Mouse (Mus musculus): Measurements from ENCODE around the gene Rassf6. TPM values are rescaled to one million over a fixed set of nuclear protein-coding genes. Genes with fewer than 3 reads are reported as not detected.
"Not testable (repeated sequence)": the region's sequence is repeated elsewhere in the genome, so short reads cannot be mapped to it uniquely, and the experiment has no call there.

The Rassf6 gene
- polyA plus RNA-seq, 1 experiment from 2014 or later, result 0.73 TPM

DNA sequence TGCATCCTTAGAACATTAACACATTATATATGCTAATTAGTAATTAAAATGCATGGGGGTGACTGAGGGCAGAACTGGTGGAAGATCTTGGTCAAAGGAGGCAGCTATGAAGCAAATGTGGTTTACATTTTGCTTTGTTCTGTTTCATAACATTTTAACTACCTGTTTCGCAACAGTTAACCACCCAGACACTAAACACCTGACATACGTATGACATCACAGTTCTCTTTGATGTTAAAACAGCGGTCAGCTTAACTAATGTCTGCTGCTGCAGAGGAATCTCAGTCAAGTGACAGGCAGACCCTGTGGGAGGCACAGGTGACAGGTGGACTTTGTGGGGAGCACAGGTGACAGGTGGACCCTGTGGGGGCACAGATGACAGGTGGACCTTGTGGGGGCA, 22.6 kb downstream of the Rassf6 start:
- H3K27me3 ChIP-seq (ENCODE audit: low read depth, poor library complexity, severe bottlenecking), result no peaks in the 10 kb centered on the region
- H3K4me1 ChIP-seq, result no peaks in the 10 kb centered on the region
- 87% methylated on average over 3 of the region's 3 CpGs for WGBS
- H3K9me3 ChIP-seq (replicated peaks), result no peaks in the 10 kb centered on the region
- no peak overlapping the region for H3K4me3 ChIP-seq
- no peak overlapping the region for H3K27ac ChIP-seq
- H3K36me3 ChIP-seq, result no peaks in the 10 kb centered on the region
- no peak for DNase-seq (ENCODE audit: low spot score)

DNA sequence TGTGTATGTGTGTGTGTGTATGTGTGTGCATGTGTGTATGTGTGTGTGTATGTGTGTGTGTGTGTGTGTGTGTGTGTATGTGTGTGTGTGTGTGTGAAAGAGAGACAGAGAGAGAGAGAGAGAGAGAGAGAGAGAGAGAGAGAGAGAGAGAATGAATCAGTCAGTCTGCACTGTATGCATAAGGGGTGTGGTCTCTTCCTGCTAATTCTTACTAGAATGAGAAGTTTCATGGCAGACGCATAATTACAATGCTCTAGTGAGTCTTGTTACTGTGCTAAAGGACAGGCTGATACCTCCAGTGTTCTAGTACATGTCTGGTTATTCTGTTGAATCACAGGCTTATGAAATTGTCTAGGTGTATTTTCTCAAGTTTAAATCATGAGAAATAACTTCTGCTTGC, 27.7 kb downstream of the Rassf6 start:
- H3K36me3 ChIP-seq; H3K4me1 ChIP-seq; H3K27me3 ChIP-seq (ENCODE audit: low read depth, poor library complexity, severe bottlenecking); H3K9me3 ChIP-seq (replicated peaks); H3K27ac ChIP-seq; DNase-seq (ENCODE audit: low spot score); H3K4me3 ChIP-seq: not testable (repeated sequence)
- WGBS, result 86% methylated on average over 1 of the region's 1 CpGs

DNA sequence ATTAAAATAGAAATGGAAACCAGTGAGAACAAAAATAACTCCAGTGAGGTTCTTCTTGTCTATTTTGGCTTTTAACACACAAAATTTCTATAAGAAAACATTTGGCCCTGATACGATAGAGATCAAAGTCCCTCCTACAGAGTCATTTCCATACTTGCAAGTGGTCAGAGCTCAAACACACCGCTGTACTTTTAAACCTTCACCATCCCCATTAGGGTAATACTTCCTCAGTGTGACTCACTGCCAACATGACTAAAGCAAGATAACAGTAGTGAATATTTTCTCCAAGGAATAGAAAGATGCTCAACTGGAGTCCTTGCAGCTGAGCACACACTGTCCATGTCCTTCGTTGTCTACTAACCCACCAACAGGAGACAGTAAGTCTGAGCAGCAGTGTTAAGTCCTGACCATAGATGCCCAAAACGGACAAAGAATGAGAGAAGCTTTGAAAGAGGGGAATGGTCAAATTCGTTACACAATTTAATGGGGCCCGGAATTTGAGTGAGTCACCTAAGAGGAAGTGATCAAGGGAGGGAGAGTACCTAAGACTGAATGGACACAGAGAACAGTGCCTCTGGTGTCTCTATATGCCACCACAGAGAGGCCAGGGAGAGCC, 28.4 kb downstream of the Rassf6 start:
- no peaks in the 10 kb centered on the region for H3K36me3 ChIP-seq
- no peak overlapping the region for H3K4me3 ChIP-seq
- no peak for DNase-seq (ENCODE audit: low spot score)
- no peak overlapping the region for H3K27ac ChIP-seq
- no peaks in the 10 kb centered on the region for H3K27me3 ChIP-seq (ENCODE audit: low read depth, poor library complexity, severe bottlenecking)
- H3K9me3 ChIP-seq (replicated peaks), result no peaks in the 10 kb centered on the region
- WGBS, result 87% methylated on average over 6 of the region's 6 CpGs
- H3K4me1 ChIP-seq, result peaks cover 3% of the 10 kb centered on the region; the same call in 1 of the 2 replicates

DNA sequence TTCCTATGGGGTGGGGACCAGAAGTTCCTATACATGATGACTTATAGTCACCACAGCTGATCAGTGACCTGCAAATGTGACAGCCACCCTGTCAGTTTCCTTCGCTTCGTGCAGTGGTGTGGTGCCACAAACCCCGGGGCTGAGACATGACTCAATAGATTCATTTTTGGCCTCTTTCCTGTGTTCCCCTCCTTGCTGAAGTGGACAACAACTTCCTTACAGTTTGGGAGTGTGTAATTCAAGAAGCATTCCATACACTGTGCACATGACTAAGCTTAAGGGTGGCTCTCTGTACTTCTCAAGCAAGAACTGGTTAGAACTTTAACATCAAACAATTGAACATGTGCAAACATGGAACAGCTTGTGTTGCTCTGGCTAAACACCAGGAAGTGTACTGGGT, 29.1 kb downstream of the Rassf6 start:
- H3K9me3 ChIP-seq (replicated peaks), result no peaks in the 10 kb centered on the region
- no peaks in the 10 kb centered on the region for H3K27me3 ChIP-seq (ENCODE audit: low read depth, poor library complexity, severe bottlenecking)
- H3K36me3 ChIP-seq, result no peaks in the 10 kb centered on the region
- H3K4me3 ChIP-seq, result no peak overlapping the region
- H3K4me1 ChIP-seq, result peaks cover 3% of the 10 kb centered on the region; the same call in 1 of the 2 replicates
- no peak overlapping the region for H3K27ac ChIP-seq
- 90% methylated on average over 3 of the region's 3 CpGs for WGBS
- DNase-seq (ENCODE audit: low spot score), result no peak

DNA sequence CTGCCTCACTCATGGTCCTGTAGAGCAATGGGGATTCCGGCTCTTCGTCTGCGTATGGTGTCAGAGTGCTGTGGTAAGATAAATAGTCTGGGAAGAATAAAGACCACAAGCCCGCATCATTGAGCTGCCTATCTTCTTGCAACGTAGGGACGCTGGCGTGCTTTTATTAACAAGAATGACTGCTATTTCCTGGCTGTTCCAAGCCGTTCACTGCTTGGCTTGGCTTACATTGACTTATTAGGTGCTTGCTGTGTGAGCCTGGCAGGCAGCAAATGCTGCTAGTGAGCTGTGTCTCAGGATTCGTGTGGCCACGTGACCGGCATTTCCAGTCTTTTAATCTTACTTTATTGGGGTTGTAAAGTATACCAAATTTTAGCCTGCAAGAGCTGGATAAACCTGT, 31.6 kb downstream of the Rassf6 start:
- Histone ChIP-seq H3K36me3 (no peaks in the 10 kb centered on the region), H3K27ac (no peak overlapping the region), H3K4me3 (no peak overlapping the region), H3K4me1 (peaks cover 3% of the 10 kb centered on the region; the same call in 1 of the 2 replicates), H3K27me3 (ENCODE audit: low read depth, poor library complexity, severe bottlenecking) (no peaks in the 10 kb centered on the region), H3K9me3 (replicated peaks) (no peaks in the 10 kb centered on the region)
- no peak for DNase-seq (ENCODE audit: low spot score)
- 51% methylated on average over 11 of the region's 11 CpGs for WGBS

DNA sequence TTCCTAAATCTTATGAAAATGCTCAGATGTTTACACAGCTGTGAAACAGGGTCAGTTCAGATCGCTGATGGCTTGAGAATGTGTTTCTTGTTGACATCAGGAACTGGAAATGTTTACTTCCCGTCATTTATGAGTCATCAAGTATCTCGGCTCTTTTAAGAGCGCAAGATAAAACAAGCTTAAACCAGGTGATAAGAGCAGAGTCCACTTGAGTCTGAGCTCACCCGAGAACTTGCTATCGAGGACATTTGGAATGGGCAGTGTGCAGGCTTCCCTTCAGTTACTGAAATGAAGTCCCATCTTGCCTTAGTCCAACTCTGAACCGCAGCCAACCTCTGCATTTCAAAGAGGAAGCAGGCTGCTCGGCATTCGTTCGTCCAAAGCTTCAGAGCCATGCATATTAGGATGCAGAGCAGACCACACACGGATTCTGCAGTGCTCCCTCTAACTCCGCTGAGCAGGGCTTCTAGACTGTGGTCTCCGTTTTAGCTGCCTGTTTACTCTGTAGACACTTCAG, 37.0 kb downstream of the Rassf6 start:
- Histone ChIP-seq H3K27ac (no peak overlapping the region), H3K36me3 (no peaks in the 10 kb centered on the region), H3K27me3 (ENCODE audit: low read depth, poor library complexity, severe bottlenecking) (no peaks in the 10 kb centered on the region), H3K4me1 (no peaks in the 10 kb centered on the region), H3K9me3 (replicated peaks) (no peaks in the 10 kb centered on the region), H3K4me3 (no peak overlapping the region)
- no peak for DNase-seq (ENCODE audit: low spot score)
- 74% methylated on average over 13 of the region's 13 CpGs for WGBS

DNA sequence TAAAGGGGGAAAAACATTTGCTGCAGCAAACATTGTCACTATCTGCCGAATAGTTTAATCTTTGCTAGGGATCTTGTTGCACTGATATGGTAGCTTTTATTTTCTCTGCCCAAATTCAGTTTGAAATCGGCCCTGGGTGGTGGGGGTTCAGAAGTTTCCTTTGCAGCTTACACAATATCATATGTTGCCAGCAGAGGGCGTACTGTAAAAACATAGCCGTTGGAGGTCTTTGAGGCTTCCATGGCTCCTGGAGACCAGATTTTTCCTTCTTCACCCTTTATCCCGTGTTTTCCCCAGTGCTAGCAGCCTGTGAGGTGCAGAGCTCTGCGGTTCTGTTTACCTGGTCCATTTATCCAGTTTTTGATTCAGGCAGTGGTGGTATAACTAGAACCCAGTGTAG, 39.0 kb downstream of the Rassf6 start:
- no peaks in the 10 kb centered on the region for H3K27me3 ChIP-seq (ENCODE audit: low read depth, poor library complexity, severe bottlenecking)
- no peaks in the 10 kb centered on the region for H3K9me3 ChIP-seq (replicated peaks)
- no peaks in the 10 kb centered on the region for H3K36me3 ChIP-seq
- DNase-seq (ENCODE audit: low spot score), result peak; percentile 54
- no peak overlapping the region for H3K27ac ChIP-seq
- whole genome bisulfite sequencing, result 27% methylated on average over 6 of the region's 6 CpGs
- no peak overlapping the region for H3K4me3 ChIP-seq
- H3K4me1 ChIP-seq, result no peaks in the 10 kb centered on the region

DNA sequence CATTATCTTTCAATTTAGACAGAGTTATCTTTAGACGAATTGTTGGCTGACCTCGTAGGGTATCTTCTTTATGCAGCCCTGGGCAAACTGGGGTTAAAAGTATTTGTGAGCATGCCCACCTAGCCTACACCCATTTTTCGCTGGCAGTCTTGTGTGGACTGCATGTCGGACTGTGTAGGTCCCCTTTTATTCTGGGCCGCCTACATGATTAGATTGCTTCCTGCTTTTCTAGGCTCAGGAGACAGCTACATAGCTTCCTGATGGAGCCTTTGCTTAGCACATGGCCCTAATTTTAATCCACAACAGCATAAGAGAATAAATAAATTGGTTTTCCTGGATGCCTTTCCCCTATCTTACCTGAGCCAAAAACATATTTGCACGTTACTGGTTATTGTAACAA, 44.3 kb downstream of the Rassf6 start:
- no peaks in the 10 kb centered on the region for H3K27me3 ChIP-seq (ENCODE audit: low read depth, poor library complexity, severe bottlenecking)
- no peak for DNase-seq (ENCODE audit: low spot score)

DNA sequence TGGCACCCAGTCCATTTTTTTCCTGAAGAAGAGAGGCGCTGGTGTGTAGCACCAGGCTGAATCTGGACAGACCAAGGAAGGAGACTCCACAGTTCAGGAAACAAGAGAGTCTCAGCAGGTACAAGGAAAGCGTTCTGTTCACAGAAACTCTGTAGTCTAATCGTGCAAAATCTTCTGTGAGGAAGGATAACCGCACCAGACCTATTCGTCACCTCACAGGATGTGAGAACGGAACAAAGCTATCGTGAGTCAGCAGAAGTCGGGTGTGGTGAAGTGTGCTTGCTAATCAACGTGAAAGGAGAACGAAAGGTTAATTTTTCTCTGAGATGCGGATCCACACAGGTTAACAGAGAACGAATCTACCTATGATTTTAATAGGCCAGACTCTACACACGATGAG, 45.5 kb downstream of the Rassf6 start:
- Histone ChIP-seq H3K27ac (no peak overlapping the region), H3K36me3 (no peaks in the 10 kb centered on the region), H3K9me3 (replicated peaks) (no peaks in the 10 kb centered on the region), H3K27me3 (ENCODE audit: low read depth, poor library complexity, severe bottlenecking) (no peaks in the 10 kb centered on the region), H3K4me3 (no peak overlapping the region), H3K4me1 (0 out of 2 replicates have a peak, but pooled peaks cover 4% of the 10 kb centered on the region)
- DNase-seq (ENCODE audit: low spot score), result no peak
- whole genome bisulfite sequencing, result 90% methylated on average over 13 of the region's 13 CpGs

More for the DNA sequence above, 44.3 kb downstream of the Rassf6 start:
- Histone ChIP-seq H3K27ac (no peak overlapping the region), H3K9me3 (replicated peaks) (no peaks in the 10 kb centered on the region), H3K36me3 (no peaks in the 10 kb centered on the region), H3K4me1 (no peaks in the 10 kb centered on the region), H3K4me3 (no peak overlapping the region)
- 92% methylated on average over 6 of the region's 6 CpGs for WGBS

DNA sequence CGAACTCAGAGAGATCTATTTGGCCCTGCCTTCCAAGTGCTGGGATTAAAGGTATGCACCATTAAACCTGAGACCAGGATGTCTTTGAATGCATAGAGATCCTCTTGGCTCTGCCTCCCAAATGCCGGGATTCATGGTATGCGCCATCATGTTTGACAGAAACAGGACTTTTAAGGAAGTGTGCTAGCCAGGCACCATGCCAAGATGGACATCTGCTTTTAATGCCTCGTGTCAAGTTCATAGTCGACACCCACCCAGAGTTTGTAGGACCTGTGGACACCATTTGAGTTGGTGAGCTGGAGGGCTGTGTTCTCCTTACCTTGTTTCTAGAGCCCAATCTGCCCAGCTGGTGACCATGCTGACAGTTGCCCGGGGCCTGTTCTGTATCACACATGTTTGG, 48.5 kb downstream of the Rassf6 start:
- Histone ChIP-seq H3K9me3 (replicated peaks) (no peaks in the 10 kb centered on the region), H3K36me3 (no peaks in the 10 kb centered on the region), H3K27me3 (ENCODE audit: low read depth, poor library complexity, severe bottlenecking) (no peaks in the 10 kb centered on the region), H3K4me3 (no peak overlapping the region), H3K4me1 (0 out of 2 replicates have a peak, but pooled peaks cover 4% of the 10 kb centered on the region), H3K27ac (no peak overlapping the region)
- 92% methylated on average over 6 of the region's 6 CpGs for WGBS
- DNase-seq (ENCODE audit: low spot score), result no peak

DNA sequence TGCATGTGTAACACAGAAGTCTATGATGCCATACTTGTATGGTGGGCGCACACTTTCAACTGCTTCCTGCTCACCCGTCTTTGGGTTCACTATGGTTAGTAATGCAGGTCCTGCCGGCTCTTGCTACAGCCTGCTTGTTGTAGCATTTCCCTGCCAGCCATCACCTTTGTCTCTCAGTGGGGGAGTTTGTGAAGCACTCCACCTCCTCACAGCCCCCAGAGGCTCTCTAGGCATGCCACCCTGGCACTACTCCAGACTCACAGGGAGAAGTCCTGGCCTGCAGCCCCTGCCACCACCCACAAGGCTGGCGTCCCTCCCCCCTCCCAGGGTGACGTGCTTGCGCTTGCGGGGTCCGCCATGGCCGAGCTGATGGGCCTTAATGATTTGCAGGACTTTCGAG, 49.8 kb downstream of the Rassf6 start:
- H3K36me3 ChIP-seq, result no peaks in the 10 kb centered on the region
- 0 out of 2 replicates have a peak, but pooled peaks cover 4% of the 10 kb centered on the region for H3K4me1 ChIP-seq
- H3K27ac ChIP-seq, result no peak overlapping the region
- no peak for DNase-seq (ENCODE audit: low spot score)
- H3K4me3 ChIP-seq, result no peak overlapping the region
- H3K9me3 ChIP-seq (replicated peaks), result no peaks in the 10 kb centered on the region
- 88% methylated on average over 10 of the region's 10 CpGs for WGBS
- H3K27me3 ChIP-seq (ENCODE audit: low read depth, poor library complexity, severe bottlenecking), result no peaks in the 10 kb centered on the region

DNA sequence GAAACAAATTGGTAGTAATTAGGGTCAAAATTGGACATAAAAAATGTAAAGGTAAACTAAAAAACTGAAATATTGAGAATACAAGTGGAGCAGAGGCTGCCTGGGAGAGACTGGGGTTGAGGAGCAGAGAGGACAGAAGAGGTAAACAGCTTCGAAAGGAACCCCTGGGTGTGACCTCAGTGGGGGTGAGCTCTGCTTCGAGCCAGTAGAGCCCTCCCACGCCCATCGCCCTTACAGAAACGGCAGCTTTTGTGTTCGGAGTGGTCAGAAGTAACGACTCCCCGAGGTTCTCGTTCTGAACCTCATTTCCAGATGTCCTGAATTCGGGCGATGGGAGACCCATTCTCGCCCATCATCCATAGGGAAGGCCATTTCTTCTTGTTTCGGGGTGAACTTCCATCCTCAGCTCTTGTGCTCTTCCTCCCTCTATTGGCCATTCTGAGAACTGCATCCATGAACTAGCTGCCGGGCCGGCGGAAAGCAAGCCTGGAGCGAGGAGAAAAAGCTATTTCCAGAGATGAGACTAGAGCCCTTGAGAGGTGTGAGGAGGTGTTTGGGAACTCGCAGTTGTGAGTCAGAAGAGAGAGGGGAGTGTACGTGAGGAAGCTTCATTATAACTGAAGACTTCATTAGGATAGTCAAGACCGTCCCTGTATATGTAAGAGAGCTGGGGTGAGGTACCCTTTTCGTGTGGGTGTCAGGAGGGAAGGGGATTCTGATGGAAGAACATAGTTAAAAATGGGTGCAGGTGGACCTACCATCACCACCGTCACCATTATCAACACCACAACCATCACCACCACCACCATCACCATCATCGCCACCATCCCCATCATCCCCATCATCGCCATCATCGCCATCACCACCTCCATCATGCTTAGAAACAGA, 51.5 kb downstream of the Rassf6 start:
- Histone ChIP-seq H3K4me1 (0 out of 2 replicates have a peak, but pooled peaks cover 4% of the 10 kb centered on the region), H3K4me3 (peak overlapping the region; percentile 45), H3K27me3 (ENCODE audit: low read depth, poor library complexity, severe bottlenecking) (no peaks in the 10 kb centered on the region), H3K9me3 (replicated peaks) (no peaks in the 10 kb centered on the region), H3K27ac (0 out of 2 replicates have a peak overlapping the region, but pooled peaks have one; percentile 46), H3K36me3 (no peaks in the 10 kb centered on the region)
- peak; percentile 63 for DNase-seq (ENCODE audit: low spot score)
- WGBS, result 27% methylated on average over 25 of the region's 25 CpGs

DNA sequence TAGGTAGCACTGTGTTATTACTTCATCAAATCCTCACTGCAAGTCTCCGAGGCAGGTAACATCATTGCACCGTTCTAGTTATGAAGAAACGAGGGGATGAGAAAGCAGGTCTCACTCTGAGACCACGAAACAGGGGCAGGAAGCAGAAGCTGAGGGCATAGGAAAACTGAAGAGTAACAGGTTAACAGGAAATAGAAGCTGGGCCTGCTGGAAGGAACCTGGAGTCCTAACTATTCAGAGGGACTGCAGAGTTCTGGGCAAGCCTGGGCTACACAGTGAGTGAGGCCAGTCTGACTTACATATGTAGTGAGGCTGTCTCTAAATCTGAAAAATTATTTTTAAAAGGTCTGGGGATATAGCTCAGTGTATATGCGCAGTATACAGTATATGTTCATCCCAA, 52.4 kb downstream of the Rassf6 start:
- no peak for DNase-seq (ENCODE audit: low spot score)
- Histone ChIP-seq H3K4me1 (0 out of 2 replicates have a peak, but pooled peaks cover 4% of the 10 kb centered on the region), H3K27ac (no peak overlapping the region), H3K4me3 (no peak overlapping the region), H3K36me3 (no peaks in the 10 kb centered on the region), H3K9me3 (replicated peaks) (no peaks in the 10 kb centered on the region), H3K27me3 (ENCODE audit: low read depth, poor library complexity, severe bottlenecking) (no peaks in the 10 kb centered on the region)
- WGBS, result 92% methylated on average over 5 of the region's 5 CpGs

Data from limb, embryonic 10.5 days (tissue).